Mouse (Mus musculus) forebrain, postnatal 0 days (tissue): ENCODE measurements at regions not wholly inside any gene's neighbourhood (a gene's known extent, or its start where the extent isn't known, plus 50 kb on each side); places are given as distances from the start of the nearest gene placed in this dataset.
A peak's percentile ranks its signal among the peaks of the same experiment; 100 is the strongest.

Source experiments
- ATAC-seq: fragments of 200-750 bp; cut with Nextera tagmentation; 2 replicates; pipeline ENCODE4 v1.8.0; 2017; ENCODE audit warnings: mild to moderate bottlenecking, moderate library complexity
- DNase-seq: peaks from one replicate; pipeline ENCODE4 v3.0.0-alpha.2; 2015
- H3K27ac ChIP-seq: fragments of 300-500 bp; sonication (generic); 2 replicates; pipeline ENCODE4 v1.5.1; 2014; ENCODE audit warnings: low read depth, mild to moderate bottlenecking, antibody characterized with exemption, low read length, moderate library complexity, mixed read lengths
- H3K27me3 ChIP-seq: fragments of 300-500 bp; sonication (generic); 2 replicates; pipeline ENCODE4 v1.6.1; 2014; ENCODE audit warnings: mild to moderate bottlenecking, low read length, mixed read lengths; ENCODE audit not compliant: insufficient read depth
- H3K36me3 ChIP-seq: fragments of 300-500 bp; sonication (generic); 2 replicates; pipeline ENCODE4 v1.6.1; 2014; ENCODE audit warnings: mild to moderate bottlenecking, moderate library complexity; ENCODE audit not compliant: insufficient read depth
- H3K4me1 ChIP-seq: fragments of 300-500 bp; sonication (generic); 2 replicates; pipeline ENCODE4 v1.6.1; 2014; ENCODE audit warnings: antibody characterized with exemption; ENCODE audit not compliant: insufficient read depth
- H3K4me2 ChIP-seq: fragments of 300-500 bp; sonication (generic); 2 replicates; pipeline ENCODE4 v1.6.1; 2014; ENCODE audit warnings: low read depth, mild to moderate bottlenecking, moderate library complexity
- H3K4me3 ChIP-seq: fragments of 300-500 bp; sonication (generic); 2 replicates; pipeline ENCODE4 v1.5.1; 2014; ENCODE audit warnings: low read depth, low read length, mixed read lengths
- H3K9ac ChIP-seq: fragments of 300-500 bp; sonication (generic); 2 replicates; pipeline ENCODE4 v1.6.1; 2014; ENCODE audit warnings: mild to moderate bottlenecking
- H3K9me3 ChIP-seq: fragments of 300-500 bp; sonication (generic); 2 replicates; pipeline ENCODE4 v1.6.1; 2016; ENCODE audit warnings: low read length
- CTCF ChIP-seq: sonication (generic); IDR thresholded peaks from 2 replicates; pipeline ENCODE4 v1.5.1; 2016; ENCODE audit warnings: antibody characterized with exemption, control low read depth, low read depth
- WGBS: fragments of 180-500 bp; shearing (Covaris S2); extraction: QIAGEN DNeasy Blood & Tissue Kit; methylation state at CpG from one replicate; pipeline ENCODE4 v1.1.7; 2014; 5-methylcytosine and 5-hydroxymethylcytosine counted together

- no peaks in the 10 kb centered on the region for H3K9me3 ChIP-seq
- peak; percentile 13 for DNase-seq
- H3K36me3 ChIP-seq = no peaks in the 10 kb centered on the region
- no peak overlapping the region for H3K4me2 ChIP-seq
- H3K27me3 ChIP-seq = no peaks in the 10 kb centered on the region
- WGBS = 26% methylated on average over 18 of the region's 18 CpGs
- no peak overlapping the region for H3K4me3 ChIP-seq
- no peak overlapping the region for H3K9ac ChIP-seq
- no peak overlapping the region for H3K27ac ChIP-seq
- no peaks in the 10 kb centered on the region for H3K4me1 ChIP-seq
- no peak for ATAC-seq
- TF ChIP-seq CTCF = no peak
Observed at GRCm38 (mm10) chr8:42973619-42974539, 167.4 kb downstream of the Triml1 start.

GRCm38 (mm10) chr8:42972545-42972944 is 168.7 kb downstream of the Triml1 start:
- TF ChIP-seq CTCF = no peak
- Histone ChIP-seq H3K4me2 (no peak overlapping the region), H3K4me3 (no peak overlapping the region), H3K27ac (no peak overlapping the region), H3K27me3 (no peaks in the 10 kb centered on the region), H3K9me3 (no peaks in the 10 kb centered on the region), H3K9ac (no peak overlapping the region), H3K36me3 (no peaks in the 10 kb centered on the region), H3K4me1 (no peaks in the 10 kb centered on the region)
- ATAC-seq (no peak), DNase-seq (no peak)
- 75% methylated on average over 4 of the region's 4 CpGs for WGBS

GRCm38 (mm10) chr8:42967862-42968395 is 173.4 kb downstream of the Triml1 start:
- no peak for TF ChIP-seq CTCF
- no peaks in the 10 kb centered on the region for H3K36me3 ChIP-seq
- ATAC-seq = no peak
- no peak for DNase-seq
- WGBS = 82% methylated on average over 8 of the region's 8 CpGs
- no peaks in the 10 kb centered on the region for H3K9me3 ChIP-seq
- no peak overlapping the region for H3K4me3 ChIP-seq
- no peaks in the 10 kb centered on the region for H3K4me1 ChIP-seq
- no peaks in the 10 kb centered on the region for H3K27me3 ChIP-seq
- no peak overlapping the region for H3K4me2 ChIP-seq
- no peak overlapping the region for H3K9ac ChIP-seq
- no peak overlapping the region for H3K27ac ChIP-seq

GRCm38 (mm10) chr8:42964507-42964906 is 176.8 kb downstream of the Triml1 start:
- TF ChIP-seq CTCF = no peak
- no peak overlapping the region for H3K4me3 ChIP-seq
- no peaks in the 10 kb centered on the region for H3K4me1 ChIP-seq
- H3K27ac ChIP-seq = no peak overlapping the region
- H3K9ac ChIP-seq = no peak overlapping the region
- H3K9me3 ChIP-seq = no peaks in the 10 kb centered on the region
- WGBS = 91% methylated on average over 2 of the region's 2 CpGs
- no peaks in the 10 kb centered on the region for H3K27me3 ChIP-seq
- H3K4me2 ChIP-seq = no peak overlapping the region
- DNase-seq = no peak
- ATAC-seq = no peak
- no peaks in the 10 kb centered on the region for H3K36me3 ChIP-seq

GRCm38 (mm10) chr8:42958052-42958805 is 183.1 kb downstream of the Triml1 start:
- Histone ChIP-seq H3K27me3 (no peaks in the 10 kb centered on the region), H3K27ac (no peak overlapping the region), H3K9ac (no peak overlapping the region), H3K4me2 (no peak overlapping the region), H3K4me1 (no peaks in the 10 kb centered on the region), H3K4me3 (no peak overlapping the region), H3K36me3 (no peaks in the 10 kb centered on the region), H3K9me3 (no peaks in the 10 kb centered on the region)
- DNase-seq (peak; percentile 56), ATAC-seq (peak; percentile 71)
- 57% methylated on average over 11 of the region's 11 CpGs for WGBS
- no peak for TF ChIP-seq CTCF

- no peaks in the 10 kb centered on the region for H3K4me1 ChIP-seq
- no peak overlapping the region for H3K27ac ChIP-seq
- no peaks in the 10 kb centered on the region for H3K36me3 ChIP-seq
- ATAC-seq (no peak), DNase-seq (no peak)
- H3K4me3 ChIP-seq = no peak overlapping the region
- H3K9me3 ChIP-seq = no peaks in the 10 kb centered on the region
- H3K9ac ChIP-seq = no peak overlapping the region
- no peaks in the 10 kb centered on the region for H3K27me3 ChIP-seq
- TF ChIP-seq CTCF = no peak
- H3K4me2 ChIP-seq = no peak overlapping the region
- WGBS = 56% methylated on average over 3 of the region's 3 CpGs
Observed at GRCm38 (mm10) chr8:42932609-42933008, 208.7 kb downstream of the Triml1 start.

GRCm38 (mm10) chr8:42891658-42892057 is 249.6 kb downstream of the Triml1 start:
- no peak overlapping the region for H3K27ac ChIP-seq
- no peak for TF ChIP-seq CTCF
- H3K36me3 ChIP-seq = no peaks in the 10 kb centered on the region
- DNase-seq (no peak), ATAC-seq (no peak)
- no peaks in the 10 kb centered on the region for H3K27me3 ChIP-seq
- 87% methylated on average over 5 of the region's 5 CpGs for WGBS
- no peak overlapping the region for H3K4me3 ChIP-seq
- H3K4me1 ChIP-seq = no peaks in the 10 kb centered on the region
- no peak overlapping the region for H3K4me2 ChIP-seq
- H3K9me3 ChIP-seq = no peaks in the 10 kb centered on the region
- H3K9ac ChIP-seq = no peak overlapping the region
